Mouse (Mus musculus): Measurements from ENCODE around the gene Arl5c.

GRCm38 (mm10) chr11:98026248-98026569 lies 30.2 kb upstream of the Arl5c start:
- no peak for TF ChIP-seq CTCF (IDR thresholded peaks at IDR 0.05; ENCODE audit: borderline replicate concordance, insufficient read depth, low read depth, low read length)
- TF ChIP-seq POLR2A (IDR thresholded peaks at IDR 0.05; ENCODE audit: borderline replicate concordance, insufficient read depth, low read length), result no peak

Data from cerebellum, adult 2 months (tissue).